Mouse (Mus musculus) forebrain, embryonic 15.5 days (tissue): ENCODE measurements at regions not wholly inside any gene's neighbourhood (a gene's known extent, or its start where the extent isn't known, plus 50 kb on each side); places are given as distances from the start of the nearest gene placed in this dataset.

Experiments
- ATAC-seq: fragments of 200-750 bp; cut with Nextera tagmentation; replicated peaks from 2 replicates; pipeline ENCODE4 v1.8.0; 2017; ENCODE audit warnings: mild to moderate bottlenecking, moderate TSS enrichment, moderate library complexity
- H3K27ac ChIP-seq: fragments of 300-500 bp; sonication (generic); replicated peaks from 2 replicates; pipeline ENCODE4 v1.5.1; 2015; ENCODE audit warnings: mild to moderate bottlenecking, inconsistent platforms
- H3K27me3 ChIP-seq: fragments of 300-500 bp; sonication (generic); 2 replicates; pipeline ENCODE4 v1.6.1; 2015; ENCODE audit warnings: inconsistent platforms
- H3K36me3 ChIP-seq: fragments of 300-500 bp; sonication (generic); 2 replicates; pipeline ENCODE4 v1.6.1; 2015; ENCODE audit warnings: mild to moderate bottlenecking, inconsistent platforms
- H3K4me1 ChIP-seq: fragments of 300-500 bp; sonication (generic); 2 replicates; pipeline ENCODE4 v1.6.1; 2015; ENCODE audit warnings: inconsistent platforms
- H3K4me2 ChIP-seq: fragments of 300-500 bp; sonication (generic); replicated peaks from 2 replicates; pipeline ENCODE4 v1.6.1; 2015; ENCODE audit warnings: mild to moderate bottlenecking, inconsistent platforms
- H3K4me3 ChIP-seq: fragments of 300-500 bp; sonication (generic); 2 replicates; pipeline ENCODE4 v1.5.1; 2015; ENCODE audit warnings: mild to moderate bottlenecking, inconsistent platforms
- H3K9ac ChIP-seq: fragments of 300-500 bp; sonication (generic); replicated peaks from 2 replicates; pipeline ENCODE4 v1.6.1; 2015; ENCODE audit warnings: mild to moderate bottlenecking, inconsistent platforms
- H3K9me3 ChIP-seq: fragments of 300-500 bp; sonication (generic); 2 replicates; pipeline ENCODE4 v1.6.1; 2016; ENCODE audit warnings: inconsistent platforms
- WGBS: fragments of 180-500 bp; shearing (Covaris S2); methylation state at CpG from one replicate; pipeline ENCODE4 v1.1.7; 2015; ENCODE audit warnings: mixed read lengths; 5-methylcytosine and 5-hydroxymethylcytosine counted together

- 85% methylated on average over 3 of the region's 3 CpGs for WGBS
- Histone ChIP-seq H3K27me3 (no peaks in the 10 kb centered on the region), H3K27ac (no peak overlapping the region), H3K9me3 (no peaks in the 10 kb centered on the region), H3K4me3 (no peak overlapping the region), H3K9ac (no peak overlapping the region), H3K4me2 (no peak overlapping the region), H3K36me3 (no peaks in the 10 kb centered on the region), H3K4me1 (no peaks in the 10 kb centered on the region)
- no peak for ATAC-seq
Observed at GRCm38 (mm10) chr15:60193157-60193556, 176.7 kb upstream of the 4933412E24Rik start.

DNA sequence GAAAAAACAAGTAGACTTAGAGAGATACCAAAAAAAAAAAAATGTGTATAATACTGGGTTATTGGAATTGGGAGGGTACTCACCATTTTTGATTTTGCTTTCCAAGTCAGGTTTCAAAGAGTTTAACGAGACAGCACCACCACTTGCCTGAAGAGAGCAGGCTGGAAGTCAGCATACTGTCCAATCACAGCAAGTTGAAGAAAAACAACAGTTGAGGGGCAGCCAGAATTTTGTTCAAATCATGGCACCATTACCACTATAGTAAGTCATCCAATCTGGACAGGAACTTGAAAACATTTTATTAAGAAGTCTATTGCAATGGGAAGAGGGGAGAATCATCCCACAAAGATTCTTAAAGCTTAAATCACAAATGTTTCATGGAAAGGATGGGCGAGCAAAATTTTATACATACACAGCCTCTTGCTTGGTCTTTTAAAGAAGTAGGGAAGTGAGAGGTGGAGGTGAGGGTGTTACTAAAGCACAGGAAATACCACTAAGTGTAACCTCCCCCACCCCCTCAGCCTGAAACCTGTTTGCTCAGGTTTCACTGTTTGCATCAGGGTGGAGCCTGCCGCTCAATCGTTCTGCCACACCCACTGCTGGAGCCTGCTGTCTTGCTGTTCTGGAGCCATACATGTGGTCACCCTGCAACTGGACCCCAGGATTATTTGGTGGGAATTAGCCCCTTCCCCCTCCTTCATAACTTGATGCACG, 170.7 kb upstream of the 4933412E24Rik start:
- Histone ChIP-seq H3K4me1 (no peaks in the 10 kb centered on the region), H3K9ac (no peak overlapping the region), H3K4me2 (no peak overlapping the region), H3K36me3 (no peaks in the 10 kb centered on the region), H3K9me3 (no peaks in the 10 kb centered on the region), H3K27me3 (no peaks in the 10 kb centered on the region), H3K27ac (no peak overlapping the region), H3K4me3 (no peak overlapping the region)
- ATAC-seq = no peak
- 65% methylated on average over 5 of the region's 5 CpGs for WGBS

DNA sequence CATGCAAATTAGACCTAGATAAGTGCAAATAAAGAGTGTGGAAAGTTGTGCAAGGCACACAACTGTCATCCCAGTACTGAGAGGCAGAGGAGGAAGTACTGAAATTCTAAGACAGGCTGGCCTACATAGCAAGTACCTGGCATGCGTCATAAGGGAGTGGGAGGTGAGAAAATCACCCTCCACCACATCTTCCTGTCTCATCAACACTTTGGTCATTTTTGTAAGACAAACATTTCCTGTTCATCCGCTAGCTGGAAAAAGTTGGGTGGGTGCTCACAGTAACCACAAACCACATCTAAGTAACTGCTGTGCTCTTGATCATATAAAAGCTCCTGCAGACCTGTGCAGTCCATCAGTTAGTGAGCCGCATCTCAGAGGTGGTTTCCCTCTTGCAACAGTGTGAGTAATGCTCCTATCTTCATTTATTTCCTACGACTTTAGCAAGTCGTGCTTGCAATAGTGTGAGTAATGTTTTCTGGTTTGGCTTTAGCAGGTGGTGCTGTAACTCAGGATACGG, 125.2 kb upstream of the 4933412E24Rik start:
- H3K27me3 ChIP-seq = no peaks in the 10 kb centered on the region
- H3K9ac ChIP-seq = no peak overlapping the region

GRCm38 (mm10) chr15:60136671-60137070, 120.3 kb upstream of the 4933412E24Rik start:
- Histone ChIP-seq H3K27ac (no peak overlapping the region), H3K9me3 (no peaks in the 10 kb centered on the region), H3K36me3 (no peaks in the 10 kb centered on the region), H3K27me3 (no peaks in the 10 kb centered on the region), H3K4me2 (no peak overlapping the region), H3K4me3 (no peak overlapping the region), H3K4me1 (no peaks in the 10 kb centered on the region), H3K9ac (no peak overlapping the region)
- no peak for ATAC-seq
- WGBS = 81% methylated on average over 2 of the region's 2 CpGs

More for the DNA sequence above, 125.2 kb upstream of the 4933412E24Rik start:
- WGBS = 91% methylated on average over 6 of the region's 6 CpGs
- ATAC-seq = no peak
- Histone ChIP-seq H3K4me3 (no peak overlapping the region), H3K9me3 (no peaks in the 10 kb centered on the region), H3K27ac (no peak overlapping the region), H3K36me3 (no peaks in the 10 kb centered on the region), H3K4me2 (no peak overlapping the region), H3K4me1 (no peaks in the 10 kb centered on the region)

DNA sequence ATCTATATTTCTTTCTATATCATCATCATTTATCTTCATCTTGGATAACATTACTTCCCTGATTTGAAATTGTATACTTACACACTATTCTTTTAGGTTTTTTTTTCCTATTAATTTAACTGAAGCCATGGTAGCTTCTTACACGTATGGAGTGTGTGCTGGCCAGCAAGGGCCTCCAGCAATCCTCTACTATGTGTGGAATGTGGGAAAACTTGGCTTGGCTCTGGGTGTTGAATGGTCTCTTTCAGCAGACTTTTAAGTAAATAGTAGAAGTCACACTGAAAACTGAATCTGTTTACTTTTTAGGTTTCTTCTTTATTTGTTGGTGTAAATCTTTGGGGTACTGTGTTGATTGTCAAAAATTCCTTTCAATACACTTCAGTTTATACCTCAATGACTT, 118.1 kb upstream of the 4933412E24Rik start:
- no peaks in the 10 kb centered on the region for H3K4me1 ChIP-seq
- H3K27me3 ChIP-seq = no peaks in the 10 kb centered on the region
- no peak overlapping the region for H3K4me3 ChIP-seq
- no peaks in the 10 kb centered on the region for H3K9me3 ChIP-seq
- WGBS = 66% methylated on average over 1 of the region's 1 CpGs
- H3K4me2 ChIP-seq = no peak overlapping the region
- no peak for ATAC-seq
- no peak overlapping the region for H3K27ac ChIP-seq
- H3K9ac ChIP-seq = no peak overlapping the region
- H3K36me3 ChIP-seq = no peaks in the 10 kb centered on the region

GRCm38 (mm10) chr15:60132701-60133100, 116.3 kb upstream of the 4933412E24Rik start:
- H3K9ac ChIP-seq = no peak overlapping the region
- H3K27me3 ChIP-seq = no peaks in the 10 kb centered on the region
- ATAC-seq = no peak
- H3K4me1 ChIP-seq = no peaks in the 10 kb centered on the region
- H3K4me2 ChIP-seq = no peak overlapping the region
- 69% methylated on average over 3 of the region's 3 CpGs for whole genome bisulfite sequencing
- H3K9me3 ChIP-seq = no peaks in the 10 kb centered on the region
- no peak overlapping the region for H3K4me3 ChIP-seq
- no peak overlapping the region for H3K27ac ChIP-seq
- H3K36me3 ChIP-seq = no peaks in the 10 kb centered on the region

- Histone ChIP-seq H3K36me3 (no peaks in the 10 kb centered on the region), H3K27ac (no peak overlapping the region), H3K4me1 (no peaks in the 10 kb centered on the region), H3K9me3 (no peaks in the 10 kb centered on the region), H3K27me3 (no peaks in the 10 kb centered on the region), H3K4me3 (no peak overlapping the region), H3K9ac (no peak overlapping the region), H3K4me2 (no peak overlapping the region)
- WGBS = 95% methylated on average over 3 of the region's 3 CpGs
- ATAC-seq = no peak
Observed at GRCm38 (mm10) chr15:60124461-60124860, 108.0 kb upstream of the 4933412E24Rik start.

DNA sequence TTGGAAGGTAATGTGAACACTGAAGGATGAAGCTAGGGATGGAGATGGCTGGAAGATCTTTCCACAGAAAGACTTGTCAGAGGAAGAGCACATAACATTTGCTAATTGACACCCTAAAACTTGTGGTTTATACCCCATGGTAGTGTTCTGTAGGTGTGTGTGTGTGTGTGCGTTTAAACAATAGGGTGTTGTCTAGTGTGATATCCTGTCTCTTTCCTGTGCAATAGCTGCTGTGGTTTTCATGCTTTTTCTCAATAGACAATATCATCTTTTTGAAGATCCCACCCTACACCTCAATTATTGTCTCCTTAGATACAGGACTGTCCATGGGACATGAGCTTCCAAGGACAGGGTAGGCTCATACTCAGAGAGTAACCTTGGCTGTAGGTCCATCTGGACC, 103.5 kb upstream of the 4933412E24Rik start:
- H3K27me3 ChIP-seq = no peaks in the 10 kb centered on the region
- no peak overlapping the region for H3K4me2 ChIP-seq
- no peaks in the 10 kb centered on the region for H3K9me3 ChIP-seq
- no peak overlapping the region for H3K4me3 ChIP-seq
- ATAC-seq = no peak
- no peaks in the 10 kb centered on the region for H3K4me1 ChIP-seq
- no peak overlapping the region for H3K27ac ChIP-seq
- 97% methylated on average over 1 of the region's 1 CpGs for WGBS
- no peak overlapping the region for H3K9ac ChIP-seq
- no peaks in the 10 kb centered on the region for H3K36me3 ChIP-seq

- Histone ChIP-seq H3K4me1 (no peaks in the 10 kb centered on the region), H3K9me3 (no peaks in the 10 kb centered on the region), H3K27me3 (no peaks in the 10 kb centered on the region), H3K9ac (no peak overlapping the region), H3K27ac (no peak overlapping the region), H3K4me2 (no peak overlapping the region), H3K36me3 (no peaks in the 10 kb centered on the region), H3K4me3 (no peak overlapping the region)
- no peak for ATAC-seq
- 89% methylated on average over 3 of the region's 3 CpGs for WGBS
Observed at GRCm38 (mm10) chr15:60111885-60112284, 95.5 kb upstream of the 4933412E24Rik start.

DNA sequence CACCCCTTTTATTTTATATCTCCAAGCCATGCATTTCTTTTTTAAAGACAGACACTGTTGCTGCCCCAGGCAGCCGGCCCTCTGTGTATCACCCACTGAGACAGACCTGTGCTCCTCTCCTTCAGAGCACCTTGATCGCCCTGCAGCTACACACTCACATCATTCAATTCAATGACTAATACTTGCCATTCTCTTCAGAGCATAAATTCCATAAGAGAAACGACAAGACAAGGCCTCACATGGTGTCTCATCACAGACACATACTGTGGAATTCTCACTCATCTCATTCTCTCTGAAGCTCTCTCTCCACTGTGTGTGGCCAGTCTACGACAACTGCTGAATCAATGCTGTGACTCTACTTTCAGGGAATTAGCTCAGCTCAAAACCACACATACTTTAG, 94.6 kb upstream of the 4933412E24Rik start:
- no peak for ATAC-seq
- Histone ChIP-seq H3K27ac (no peak overlapping the region), H3K36me3 (no peaks in the 10 kb centered on the region), H3K4me3 (no peak overlapping the region), H3K9me3 (no peaks in the 10 kb centered on the region), H3K27me3 (no peaks in the 10 kb centered on the region), H3K4me2 (no peak overlapping the region), H3K4me1 (no peaks in the 10 kb centered on the region), H3K9ac (no peak overlapping the region)
- WGBS = 80% methylated on average over 4 of the region's 4 CpGs

DNA sequence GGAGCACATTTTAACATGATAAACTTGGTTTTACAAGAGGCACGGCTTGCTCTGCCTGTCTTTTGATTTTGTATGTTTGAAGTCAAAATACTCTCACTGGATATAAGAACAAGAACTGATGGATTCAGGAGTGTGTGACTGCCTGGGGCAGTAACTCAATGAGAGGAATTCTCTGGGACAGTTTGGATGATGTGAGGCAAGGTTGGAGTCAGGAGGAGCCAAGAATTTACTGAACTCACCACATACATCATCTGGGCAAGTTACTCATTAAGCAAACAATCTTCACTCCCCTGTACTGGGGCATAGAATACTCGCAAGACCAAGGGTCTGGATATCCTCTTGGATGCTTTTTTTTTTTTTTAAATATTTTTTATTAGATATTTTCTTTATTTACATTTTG, 87.7 kb upstream of the 4933412E24Rik start:
- H3K4me2 ChIP-seq = no peak overlapping the region
- no peak overlapping the region for H3K9ac ChIP-seq
- no peaks in the 10 kb centered on the region for H3K36me3 ChIP-seq
- 87% methylated on average over 2 of the region's 2 CpGs for WGBS
- no peaks in the 10 kb centered on the region for H3K4me1 ChIP-seq
- no peak overlapping the region for H3K4me3 ChIP-seq
- H3K27ac ChIP-seq = no peak overlapping the region
- no peaks in the 10 kb centered on the region for H3K9me3 ChIP-seq
- no peaks in the 10 kb centered on the region for H3K27me3 ChIP-seq
- ATAC-seq = no peak

DNA sequence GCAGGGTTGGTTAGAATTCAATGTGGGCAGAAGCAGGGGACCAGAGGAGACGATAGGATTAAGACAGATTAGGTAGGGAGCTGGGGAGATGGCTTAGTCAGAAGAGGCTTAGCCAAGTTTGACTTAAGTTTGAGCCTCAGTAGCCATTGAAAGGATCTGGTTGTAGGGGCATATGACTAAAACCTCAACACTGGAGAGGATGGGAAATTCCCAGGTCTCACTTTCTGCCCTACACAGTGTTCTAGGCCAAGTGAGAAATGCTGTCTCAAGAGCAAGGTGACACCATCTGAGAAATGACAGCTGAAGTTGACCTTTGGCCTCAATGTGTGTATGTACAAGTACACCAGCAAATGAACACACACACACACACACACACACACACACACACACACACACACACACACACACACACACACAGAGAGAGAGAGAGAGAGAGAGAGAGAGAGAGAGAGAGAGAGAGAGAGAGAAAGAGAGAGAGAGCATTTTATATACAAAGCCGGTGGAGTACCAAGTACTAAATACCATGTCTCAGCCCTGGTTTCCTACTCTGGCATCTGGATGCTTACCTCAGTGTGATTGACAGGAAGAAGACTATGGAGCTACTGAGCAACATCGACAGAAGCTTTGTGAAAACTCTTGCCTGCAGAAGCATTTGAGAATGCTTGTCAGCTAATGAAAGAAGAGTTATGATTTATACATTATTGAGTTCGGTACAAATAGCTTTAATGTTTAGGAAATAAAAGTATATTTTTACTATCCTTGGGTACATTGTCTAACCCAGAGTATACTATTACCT, 85.3 kb upstream of the 4933412E24Rik start:
- ATAC-seq = no peak
- Histone ChIP-seq H3K4me1 (no peaks in the 10 kb centered on the region), H3K27ac (no peak overlapping the region), H3K4me3 (no peak overlapping the region), H3K9me3 (no peaks in the 10 kb centered on the region), H3K27me3 (no peaks in the 10 kb centered on the region), H3K36me3 (no peaks in the 10 kb centered on the region), H3K9ac (no peak overlapping the region), H3K4me2 (no peak overlapping the region)
- 81% methylated on average over 4 of the region's 4 CpGs for WGBS
